Mouse (Mus musculus) stomach, embryonic 14.5 days (tissue): ENCODE data around the gene Psmb7. TPM values are rescaled to one million over a fixed set of nuclear protein-coding genes. Genes with fewer than 3 reads are reported as not detected.

Experiments
- ATAC-seq: fragments of 200-750 bp; cut with Nextera tagmentation; 2 replicates; pipeline ENCODE4 v1.8.0; 2017; ENCODE audit warnings: low read depth, moderate TSS enrichment; ENCODE audit not compliant: insufficient number of reproducible peaks, insufficient read depth, low FRiP score
- H3K27ac ChIP-seq: fragments of 300-500 bp; sonication (generic); 2 replicates; pipeline ENCODE4 v1.5.1; 2014; ENCODE audit warnings: mild to moderate bottlenecking, low read length, moderate library complexity, mixed read lengths
- H3K27me3 ChIP-seq: fragments of 300-500 bp; sonication (generic); 2 replicates; pipeline ENCODE4 v1.6.1; 2014; ENCODE audit warnings: low read length, control low read depth, mixed read lengths; ENCODE audit not compliant: control insufficient read depth, insufficient read depth
- H3K36me3 ChIP-seq: fragments of 300-500 bp; sonication (generic); 2 replicates; pipeline ENCODE4 v1.6.1; 2014; ENCODE audit warnings: mild to moderate bottlenecking, control low read depth, low read length, moderate library complexity, mixed read lengths; ENCODE audit not compliant: control insufficient read depth, insufficient read depth
- H3K4me1 ChIP-seq: fragments of 300-500 bp; sonication (generic); 2 replicates; pipeline ENCODE4 v1.6.1; 2014; ENCODE audit warnings: low read length, control low read depth, mixed read lengths; ENCODE audit not compliant: control insufficient read depth, insufficient read depth
- H3K4me2 ChIP-seq: fragments of 300-500 bp; sonication (generic); replicated peaks from 2 replicates; pipeline ENCODE4 v1.6.1; 2014; ENCODE audit warnings: low read depth, low read length, control low read depth
- H3K4me3 ChIP-seq: fragments of 300-500 bp; sonication (generic); 2 replicates; pipeline ENCODE4 v1.5.1; 2014; ENCODE audit warnings: low read depth, low read length, control low read depth
- H3K9ac ChIP-seq: fragments of 300-500 bp; sonication (generic); replicated peaks from 2 replicates; pipeline ENCODE4 v1.6.1; 2014; ENCODE audit warnings: low read depth, mild to moderate bottlenecking, control low read depth, low read length, moderate library complexity, mixed read lengths
- H3K9me3 ChIP-seq: fragments of 300-500 bp; sonication (generic); 2 replicates; pipeline ENCODE4 v1.6.1; 2016; ENCODE audit warnings: low read depth, low read length, control low read depth; ENCODE audit not compliant: control insufficient read depth
- WGBS: fragments of 180-500 bp; shearing (Covaris S2); extraction: QIAGEN DNeasy Blood & Tissue Kit; methylation state at CpG from one replicate; pipeline ENCODE4 v1.1.7; 2014; 5-methylcytosine and 5-hydroxymethylcytosine counted together
- polyA plus RNA-seq: library from polyadenylated mRNA; unstranded; fragments of >200 nt; fragmentation: Nextera tagmentation; extraction: Ambion mirVana; gene quantifications from 2 replicates; pipeline ENCODE4 v1.2.1, GENCODE M21; 2014

The Psmb7 gene
- polyA plus RNA-seq, 1 experiment from 2014 or later: 242 TPM

DNA sequence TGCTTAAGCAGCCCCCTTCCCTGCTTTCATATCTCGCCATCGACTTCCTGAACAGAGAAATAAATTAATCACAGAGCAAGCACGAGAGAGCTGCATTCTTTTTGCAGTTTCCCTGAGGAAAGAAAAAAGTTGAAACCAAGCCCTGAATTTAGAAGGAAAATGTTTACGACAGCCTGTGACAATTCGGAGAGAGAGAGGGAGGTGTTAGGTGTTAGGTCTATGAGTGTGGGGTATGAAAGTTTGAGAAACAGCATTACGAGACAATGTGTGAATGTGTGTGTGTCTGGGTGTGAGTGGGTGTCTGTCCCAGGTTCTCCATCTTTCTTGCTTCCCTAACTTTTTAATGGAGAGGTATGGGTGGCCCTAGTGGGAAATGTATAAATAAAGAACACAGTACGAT lies 8.2 kb upstream of the Psmb7 start:
- 64% methylated on average over 7 of the region's 7 CpGs for WGBS
- Histone ChIP-seq H3K4me2 (no peak overlapping the region), H3K36me3 (no peaks in the 10 kb centered on the region), H3K4me3 (no peak overlapping the region), H3K27me3 (no peaks in the 10 kb centered on the region), H3K27ac (no peak overlapping the region), H3K9ac (no peak overlapping the region), H3K4me1 (no peaks in the 10 kb centered on the region), H3K9me3 (no peaks in the 10 kb centered on the region)
- no peak for ATAC-seq

DNA sequence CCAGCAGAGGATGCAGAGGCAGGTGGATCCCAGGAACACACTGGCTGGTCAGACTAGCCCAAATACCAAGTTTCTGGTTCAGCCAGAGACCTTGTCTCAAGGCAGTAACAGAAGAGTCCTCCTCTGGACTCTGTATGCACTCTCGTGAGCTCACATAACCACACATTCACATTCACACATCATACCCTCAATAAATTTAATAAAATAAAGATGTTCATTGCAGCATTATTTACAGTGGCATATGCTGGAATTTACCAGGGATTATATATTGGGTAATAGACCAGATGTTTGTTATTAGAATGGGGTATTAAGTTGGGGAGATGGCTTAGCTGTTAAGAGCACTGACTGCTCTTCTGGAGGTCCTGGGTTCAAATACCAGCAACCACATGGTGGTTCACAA lies 6.5 kb upstream of the Psmb7 start:
- H3K27me3 ChIP-seq: no peaks in the 10 kb centered on the region
- no peaks in the 10 kb centered on the region for H3K9me3 ChIP-seq
- ATAC-seq: no peak
- H3K4me2 ChIP-seq: no peak overlapping the region
- no peak overlapping the region for H3K9ac ChIP-seq
- H3K36me3 ChIP-seq: no peaks in the 10 kb centered on the region
- no peak overlapping the region for H3K4me3 ChIP-seq
- WGBS: 80% methylated on average over 1 of the region's 1 CpGs
- no peaks in the 10 kb centered on the region for H3K4me1 ChIP-seq
- no peak overlapping the region for H3K27ac ChIP-seq

DNA sequence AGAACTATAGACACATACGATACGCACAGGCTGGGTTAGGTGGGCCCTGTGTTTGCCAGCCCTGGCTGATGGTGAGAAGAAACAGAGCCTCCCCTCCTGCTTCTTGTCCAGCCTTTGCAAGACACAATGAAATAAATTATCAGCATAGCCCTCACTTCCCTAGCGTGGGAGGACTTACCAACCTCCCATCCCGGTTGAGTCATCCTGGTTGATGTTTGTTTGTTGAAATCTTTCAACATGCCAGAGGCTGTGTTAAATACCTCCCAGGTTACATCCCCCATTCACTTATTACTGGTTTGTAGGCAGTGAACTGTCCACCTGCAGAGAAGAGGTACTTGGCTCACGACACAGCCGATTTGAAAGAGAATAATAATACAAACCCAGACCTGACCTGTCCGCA lies 3.8 kb upstream of the Psmb7 start:
- no peak for ATAC-seq
- 79% methylated on average over 7 of the region's 7 CpGs for WGBS
- no peaks in the 10 kb centered on the region for H3K9me3 ChIP-seq
- H3K9ac ChIP-seq: no peak overlapping the region
- no peak overlapping the region for H3K4me2 ChIP-seq
- no peak overlapping the region for H3K4me3 ChIP-seq
- H3K27ac ChIP-seq: no peak overlapping the region
- H3K36me3 ChIP-seq: no peaks in the 10 kb centered on the region
- H3K27me3 ChIP-seq: no peaks in the 10 kb centered on the region
- peaks cover 4% of the 10 kb centered on the region; the same call in 1 of the 2 replicates for H3K4me1 ChIP-seq

DNA sequence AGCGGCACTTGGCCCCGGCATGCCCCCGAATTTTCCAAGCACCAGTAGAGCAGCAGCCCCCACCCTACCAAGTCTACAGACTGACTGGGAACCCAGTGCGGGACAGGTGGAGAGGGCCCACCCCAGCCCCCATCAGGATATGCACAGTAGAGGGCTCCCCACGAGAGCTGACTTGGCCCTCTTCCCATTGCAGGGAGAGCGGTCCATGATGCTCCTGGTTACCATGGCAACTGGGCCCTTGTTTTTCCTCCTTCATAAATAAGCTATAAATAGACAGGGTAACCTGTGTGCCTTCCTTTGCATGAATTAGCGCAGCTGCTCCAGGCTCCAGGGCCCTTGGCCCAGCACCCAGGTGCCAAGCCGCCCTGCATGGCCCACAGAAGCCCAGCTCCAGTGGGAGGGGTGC lies 3.3 kb upstream of the Psmb7 start:
- Histone ChIP-seq H3K36me3 (no peaks in the 10 kb centered on the region; the same call in 1 of the 2 replicates), H3K4me1 (peaks cover 7% of the 10 kb centered on the region; the same call in 1 of the 2 replicates), H3K9me3 (no peaks in the 10 kb centered on the region), H3K4me3 (no peak overlapping the region), H3K4me2 (no peak overlapping the region), H3K9ac (no peak overlapping the region), H3K27me3 (no peaks in the 10 kb centered on the region), H3K27ac (no peak overlapping the region)
- no peak for ATAC-seq
- 65% methylated on average over 8 of the region's 8 CpGs for WGBS

DNA sequence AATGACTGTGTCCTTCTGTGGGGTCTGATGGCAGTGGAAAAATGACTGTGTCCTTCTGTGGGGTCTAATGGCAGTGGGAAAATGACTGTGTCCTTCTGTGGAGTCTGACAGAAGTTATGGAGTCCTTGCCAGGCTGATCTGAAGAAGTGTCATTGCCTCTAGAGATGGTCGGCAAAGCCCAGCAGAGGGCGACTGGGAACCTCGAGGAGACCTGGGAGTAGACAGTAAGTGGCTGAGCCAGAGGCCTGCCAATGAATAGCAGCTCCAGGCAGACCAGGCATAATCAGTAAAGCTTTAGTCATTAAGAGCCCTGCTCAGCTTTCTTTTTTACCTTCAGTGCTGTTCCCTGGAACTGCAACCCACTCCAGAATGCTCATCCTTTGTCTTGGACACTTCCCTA lies 2.0 kb upstream of the Psmb7 start:
- no peak overlapping the region for H3K4me2 ChIP-seq
- peaks cover 7% of the 10 kb centered on the region; the same call in 1 of the 2 replicates for H3K4me1 ChIP-seq
- H3K36me3 ChIP-seq: peaks cover 5% of the 10 kb centered on the region
- H3K27me3 ChIP-seq: no peaks in the 10 kb centered on the region
- 2% methylated on average over 3 of the region's 3 CpGs for WGBS
- H3K27ac ChIP-seq: no peak overlapping the region
- no peaks in the 10 kb centered on the region for H3K9me3 ChIP-seq
- ATAC-seq: peak; percentile 63; the same call in 1 of the 2 replicates
- H3K4me3 ChIP-seq: no peak overlapping the region
- no peak overlapping the region for H3K9ac ChIP-seq

DNA sequence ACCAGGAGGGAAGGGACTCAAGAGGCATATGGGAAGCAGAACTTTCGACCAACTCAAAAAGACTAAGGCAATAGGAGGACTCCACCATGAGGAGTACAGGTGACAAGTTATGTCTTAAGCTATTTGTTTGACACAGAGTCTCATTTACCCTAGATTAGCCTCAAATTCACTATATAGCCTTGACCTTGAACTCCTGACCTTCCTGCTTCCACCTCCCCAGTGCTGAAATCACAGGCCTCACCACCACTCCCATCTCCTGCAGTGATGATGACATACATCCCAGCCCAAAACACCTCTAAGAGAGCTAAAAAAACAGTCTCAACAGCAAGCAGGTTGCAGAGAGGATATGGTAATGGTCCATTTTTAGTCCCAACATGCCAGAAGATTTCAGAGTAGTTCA lies 2.1 kb downstream of the Psmb7 start:
- Histone ChIP-seq H3K27ac (no peak overlapping the region), H3K9ac (no peak overlapping the region)
- WGBS: 91% methylated on average over 1 of the region's 1 CpGs

DNA sequence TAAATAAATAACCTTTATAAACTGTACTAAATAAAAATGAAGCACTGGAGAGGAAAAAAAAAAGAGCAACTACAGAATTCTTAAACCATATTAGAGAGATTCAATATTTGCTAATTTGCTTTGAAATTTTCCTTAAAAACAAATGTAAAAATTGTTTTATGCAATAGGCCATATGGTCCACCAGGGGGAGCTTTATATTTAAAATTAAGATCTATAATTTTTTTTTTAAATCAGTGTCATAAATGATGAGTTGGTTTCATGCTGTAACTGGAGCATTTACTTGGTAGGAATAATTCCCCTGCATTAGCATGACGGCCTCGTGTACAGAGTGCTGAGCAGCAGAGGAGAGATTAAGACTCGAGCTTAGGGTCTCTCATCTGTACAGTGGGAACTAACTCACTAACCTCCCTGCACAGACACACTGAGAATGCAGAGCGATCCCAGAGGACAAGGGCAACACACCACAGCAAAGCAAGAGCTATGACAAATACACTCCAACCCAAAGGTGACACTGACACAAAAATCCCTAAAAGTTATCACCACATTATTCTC lies 6.1 kb downstream of the Psmb7 start:
- no peaks in the 10 kb centered on the region for H3K9me3 ChIP-seq
- no peak overlapping the region for H3K27ac ChIP-seq
- H3K36me3 ChIP-seq: peaks cover 73% of the 10 kb centered on the region
- no peak overlapping the region for H3K9ac ChIP-seq
- H3K4me3 ChIP-seq: no peak overlapping the region
- H3K27me3 ChIP-seq: no peaks in the 10 kb centered on the region
- 73% methylated on average over 4 of the region's 4 CpGs for WGBS
- H3K4me2 ChIP-seq: no peak overlapping the region
- peaks cover 5% of the 10 kb centered on the region; the same call in 1 of the 2 replicates for H3K4me1 ChIP-seq
- no peak for ATAC-seq

More for the DNA sequence above, 2.1 kb downstream of the Psmb7 start:
- peaks cover 39% of the 10 kb centered on the region for H3K36me3 ChIP-seq
- H3K27me3 ChIP-seq: no peaks in the 10 kb centered on the region
- H3K4me3 ChIP-seq: no peak overlapping the region
- no peak for ATAC-seq
- no peak overlapping the region for H3K4me2 ChIP-seq
- no peaks in the 10 kb centered on the region for H3K9me3 ChIP-seq
- H3K4me1 ChIP-seq: peaks cover 7% of the 10 kb centered on the region; the same call in 1 of the 2 replicates

DNA sequence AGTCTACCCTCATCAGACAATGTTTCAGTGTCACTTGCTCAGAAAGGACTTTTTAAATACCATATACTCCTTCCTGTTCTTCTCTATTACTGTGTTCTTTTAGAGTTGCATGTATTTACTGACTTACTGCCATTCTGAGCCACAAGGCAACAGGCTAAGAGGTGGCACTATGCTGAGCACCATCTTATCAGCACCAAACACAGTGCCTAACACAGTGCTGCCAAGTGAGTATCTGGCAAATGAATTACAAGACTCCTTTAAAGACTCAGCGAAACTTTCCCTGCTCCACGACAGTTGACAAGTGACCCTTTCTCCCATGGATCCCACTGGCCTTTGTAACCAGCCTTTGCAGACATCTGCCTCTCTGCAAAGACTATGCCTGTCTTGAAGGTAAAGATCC lies 13.3 kb downstream of the Psmb7 start:
- 89% methylated on average over 2 of the region's 2 CpGs for WGBS
- no peak for ATAC-seq
- H3K27ac ChIP-seq: no peak overlapping the region

DNA sequence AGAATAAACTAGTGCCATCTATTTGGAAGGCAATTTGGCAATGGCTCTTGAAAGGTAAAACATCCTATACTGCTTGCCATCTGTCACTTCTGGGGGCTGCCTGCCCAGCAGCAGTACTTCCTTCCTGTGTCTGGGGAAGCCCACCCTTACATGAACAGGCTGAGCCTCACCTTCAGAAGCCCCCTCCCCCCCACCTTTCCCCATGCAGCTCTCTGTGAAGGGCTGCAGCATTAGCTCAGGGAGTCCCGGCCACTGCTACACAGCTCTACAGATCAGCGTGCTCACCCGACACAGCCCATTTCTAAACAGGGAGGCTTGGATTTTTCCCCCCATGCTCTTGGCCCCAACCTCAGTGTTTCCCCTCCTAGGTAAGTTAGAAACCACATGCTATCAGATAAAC lies 14.4 kb downstream of the Psmb7 start:
- H3K4me3 ChIP-seq: no peak overlapping the region

More for the DNA sequence above, 13.3 kb downstream of the Psmb7 start:
- H3K4me1 ChIP-seq: no peaks in the 10 kb centered on the region
- no peaks in the 10 kb centered on the region for H3K9me3 ChIP-seq
- peaks cover 69% of the 10 kb centered on the region for H3K36me3 ChIP-seq
- H3K9ac ChIP-seq: no peak overlapping the region
- H3K4me2 ChIP-seq: no peak overlapping the region
- H3K4me3 ChIP-seq: no peak overlapping the region
- no peaks in the 10 kb centered on the region for H3K27me3 ChIP-seq

More for the DNA sequence above, 14.4 kb downstream of the Psmb7 start:
- H3K4me2 ChIP-seq: no peak overlapping the region
- no peaks in the 10 kb centered on the region for H3K4me1 ChIP-seq
- peaks cover 60% of the 10 kb centered on the region for H3K36me3 ChIP-seq
- 92% methylated on average over 3 of the region's 3 CpGs for WGBS
- no peaks in the 10 kb centered on the region for H3K27me3 ChIP-seq
- ATAC-seq: no peak
- H3K9ac ChIP-seq: no peak overlapping the region
- no peak overlapping the region for H3K27ac ChIP-seq
- no peaks in the 10 kb centered on the region for H3K9me3 ChIP-seq
